Mouse (Mus musculus) bone marrow macrophage, adult 2 months (primary cell): Measurements from ENCODE around the gene Mtnr1b. TPM values are rescaled to one million over a fixed set of nuclear protein-coding genes. Genes with fewer than 3 reads are reported as not detected.

Experiments
- H3K27ac ChIP-seq: 2 replicates; pipeline ENCODE4 v1.5.1; 2012; ENCODE audit warnings: low read depth, low read length; ENCODE audit not compliant: insufficient read depth
- H3K4me1 ChIP-seq: 2 replicates; pipeline ENCODE4 v1.6.1; 2012; ENCODE audit warnings: low read length; ENCODE audit not compliant: control insufficient read depth, insufficient read depth
- H3K4me3 ChIP-seq: 2 replicates; pipeline ENCODE4 v1.5.1; 2012; ENCODE audit warnings: mild to moderate bottlenecking, low read length, moderate library complexity; ENCODE audit not compliant: insufficient read depth
- CTCF ChIP-seq: IDR thresholded peaks from 2 replicates; pipeline ENCODE4 v1.5.1; 2012; ENCODE audit warnings: low read depth, mild to moderate bottlenecking, low read length, moderate library complexity
- POLR2A ChIP-seq: IDR thresholded peaks from 2 replicates; pipeline ENCODE4 v1.6.1; 2012; ENCODE audit warnings: mild to moderate bottlenecking, low read depth, low read length, borderline replicate concordance
- polyA plus RNA-seq: library from polyadenylated mRNA; stranded (reverse); fragments of >200 nt; gene quantifications from 2 replicates; pipeline ENCODE4 v1.2.4, GENCODE M21; 2012; ENCODE audit not compliant: missing spikeins, insufficient read depth, insufficient read length

The Mtnr1b gene
- polyA plus RNA-seq, result not detected in 2 replicates

- no peak for TF ChIP-seq CTCF
- TF ChIP-seq POLR2A, result no peak
- H3K4me1 ChIP-seq, result no peaks in the 10 kb centered on the region
- H3K4me3 ChIP-seq, result no peak within 1 kb of the TSS
- no peak within 1 kb of the TSS for H3K27ac ChIP-seq
These were observed at the start of gene Mtnr1b for GRCm38 (mm10) chr9:15874506-15875160. TSS of gene Mtnr1b (minus strand) at chr9:15874556.

- TF ChIP-seq CTCF (no peak), POLR2A (no peak)
- H3K4me1 ChIP-seq, result 0 out of 2 replicates have a peak, but pooled peaks cover 2% of the 10 kb centered on the region
- no peak overlapping the region for H3K27ac ChIP-seq
- H3K4me3 ChIP-seq, result no peak overlapping the region
These were observed 45.9 kb upstream of the Mtnr1b start for GRCm38 (mm10) chr9:15920271-15920670.

DNA sequence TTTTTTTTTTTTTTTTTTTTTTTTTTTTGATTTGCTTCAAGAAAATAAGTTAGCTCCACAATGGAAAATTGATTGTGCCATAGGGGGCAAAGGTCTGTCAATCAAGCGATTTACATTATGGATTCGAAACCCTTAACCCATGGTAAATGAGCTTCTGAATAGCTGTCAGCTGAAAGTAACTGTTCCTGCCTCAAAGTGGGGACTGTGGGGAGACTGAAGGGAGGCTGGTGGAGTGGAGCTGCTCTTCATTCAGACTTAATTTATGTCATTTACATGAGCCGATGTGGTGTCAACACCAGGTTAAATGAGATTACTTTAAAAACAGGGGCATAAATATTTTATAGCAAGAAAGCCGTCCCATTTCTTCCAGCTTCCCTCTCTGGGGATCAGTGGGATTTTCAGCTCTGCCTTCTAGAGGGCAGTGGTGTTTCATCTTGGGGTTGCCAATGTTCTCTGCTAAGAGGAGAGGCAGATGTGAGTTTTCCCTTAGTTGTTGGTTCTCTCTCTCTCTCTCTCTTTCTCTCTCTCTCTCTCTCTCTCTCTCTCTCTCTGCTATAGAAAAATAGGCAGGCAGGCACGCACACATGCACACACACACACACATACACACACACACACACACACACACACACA lies 45.1 kb upstream of the Mtnr1b start:
- Histone ChIP-seq H3K4me3 (no peak overlapping the region), H3K4me1 (0 out of 2 replicates have a peak, but pooled peaks cover 2% of the 10 kb centered on the region), H3K27ac (no peak overlapping the region)
- TF ChIP-seq CTCF, result no peak
- TF ChIP-seq POLR2A, result no peak

- H3K27ac ChIP-seq, result no peak overlapping the region
- H3K4me3 ChIP-seq, result no peak overlapping the region
- TF ChIP-seq CTCF (no peak), POLR2A (no peak)
- peaks cover 10% of the 10 kb centered on the region for H3K4me1 ChIP-seq
These were observed 42.2 kb upstream of the Mtnr1b start for GRCm38 (mm10) chr9:15916600-15916999.

DNA sequence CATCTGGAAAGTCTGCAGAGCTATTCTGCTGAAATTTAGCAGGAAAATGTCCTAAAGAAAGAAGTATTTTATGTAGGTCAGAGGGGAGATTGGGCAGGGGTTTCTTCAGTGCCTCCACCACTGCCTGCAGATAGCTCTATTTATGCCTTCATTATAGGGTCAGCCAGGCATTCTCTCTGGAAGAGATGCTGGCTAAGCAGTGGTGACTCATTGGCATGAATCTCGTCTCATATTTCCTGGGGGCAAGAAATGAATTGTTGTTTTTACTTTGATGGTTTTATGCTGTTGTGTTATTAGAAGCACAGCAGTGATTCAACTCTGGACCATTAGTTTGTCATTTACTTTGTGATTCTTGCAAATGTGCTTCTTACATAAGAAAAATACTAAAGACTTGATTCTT lies 38.4 kb upstream of the Mtnr1b start:
- Histone ChIP-seq H3K4me1 (peaks cover 10% of the 10 kb centered on the region), H3K27ac (no peak overlapping the region), H3K4me3 (no peak overlapping the region)
- TF ChIP-seq CTCF, result no peak
- TF ChIP-seq POLR2A, result no peak

DNA sequence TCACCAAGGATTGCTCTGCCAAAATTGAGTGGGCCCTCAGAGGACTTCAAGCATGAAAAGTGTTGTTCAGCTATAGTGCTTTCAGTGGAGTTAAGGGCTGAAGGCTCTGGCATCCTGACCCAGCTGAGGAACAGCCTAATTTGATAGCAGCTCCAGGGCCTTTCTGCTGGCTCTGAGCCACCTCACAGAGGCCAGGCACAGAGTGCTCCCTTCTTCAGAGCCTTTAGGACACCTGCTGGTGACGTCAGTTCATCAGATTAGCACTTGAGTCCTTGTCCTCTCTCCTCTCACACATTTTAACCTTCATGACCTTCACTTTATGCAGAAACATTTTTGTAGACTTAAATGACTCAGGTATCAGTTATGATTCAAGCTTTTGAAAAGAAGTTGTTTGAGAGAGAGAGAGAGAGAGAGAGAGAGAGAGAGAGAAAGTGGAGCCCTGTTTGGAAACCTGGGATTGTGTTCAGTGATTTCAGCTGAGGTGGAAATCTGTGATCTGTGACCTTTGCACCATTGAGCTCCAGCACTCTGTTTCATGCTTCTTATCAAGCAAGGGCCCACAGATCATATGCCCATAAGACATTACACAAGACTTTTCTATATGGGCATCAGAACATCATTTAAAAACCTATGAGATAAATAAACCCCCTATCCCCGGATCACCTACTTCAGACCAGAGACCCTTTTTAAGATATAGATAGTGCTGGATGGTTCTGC lies 35.2 kb upstream of the Mtnr1b start:
- H3K4me3 ChIP-seq, result no peak overlapping the region

GRCm38 (mm10) chr9:15903948-15904750 lies 29.8 kb upstream of the Mtnr1b start:
- Histone ChIP-seq H3K27ac (no peak overlapping the region), H3K4me1 (no peaks in the 10 kb centered on the region), H3K4me3 (no peak overlapping the region)
- TF ChIP-seq CTCF (no peak), POLR2A (no peak)

More for the DNA sequence above, 35.2 kb upstream of the Mtnr1b start:
- H3K27ac ChIP-seq, result no peak overlapping the region
- TF ChIP-seq CTCF (no peak), POLR2A (no peak)
- peaks cover 10% of the 10 kb centered on the region for H3K4me1 ChIP-seq

GRCm38 (mm10) chr9:15898112-15898511 lies 23.8 kb upstream of the Mtnr1b start:
- Histone ChIP-seq H3K4me3 (no peak overlapping the region), H3K27ac (no peak overlapping the region), H3K4me1 (no peaks in the 10 kb centered on the region)
- TF ChIP-seq CTCF (no peak), POLR2A (no peak)

DNA sequence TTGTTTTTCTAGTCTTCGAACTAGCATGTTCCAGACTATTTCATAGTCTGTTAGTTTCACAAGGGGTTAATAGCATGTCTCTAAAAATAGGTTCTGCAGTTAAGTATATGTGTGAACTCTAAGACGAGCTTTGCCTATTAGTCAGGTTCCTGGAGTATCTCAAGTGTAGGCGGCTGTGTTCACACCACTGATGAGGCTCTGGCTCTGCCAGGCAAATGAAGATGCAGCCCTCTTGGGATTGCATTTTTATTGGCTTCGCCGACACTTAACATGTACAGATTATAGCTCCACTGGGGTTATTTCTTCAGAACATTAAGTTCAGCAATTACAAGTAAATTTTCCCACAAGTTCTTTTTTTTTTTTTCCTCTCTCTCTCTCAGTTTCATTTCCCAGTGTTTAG lies 12.4 kb upstream of the Mtnr1b start:
- Histone ChIP-seq H3K27ac (no peak overlapping the region), H3K4me1 (no peaks in the 10 kb centered on the region), H3K4me3 (no peak overlapping the region)
- no peak for TF ChIP-seq CTCF
- no peak for TF ChIP-seq POLR2A
